Mouse (Mus musculus): ENCODE results near the gene Usp17la.
"Not testable (repeated sequence)": the region's sequence is repeated elsewhere in the genome, so short reads cannot be mapped to it uniquely, and the experiment has no call there.

Usp17la gene

DNA sequence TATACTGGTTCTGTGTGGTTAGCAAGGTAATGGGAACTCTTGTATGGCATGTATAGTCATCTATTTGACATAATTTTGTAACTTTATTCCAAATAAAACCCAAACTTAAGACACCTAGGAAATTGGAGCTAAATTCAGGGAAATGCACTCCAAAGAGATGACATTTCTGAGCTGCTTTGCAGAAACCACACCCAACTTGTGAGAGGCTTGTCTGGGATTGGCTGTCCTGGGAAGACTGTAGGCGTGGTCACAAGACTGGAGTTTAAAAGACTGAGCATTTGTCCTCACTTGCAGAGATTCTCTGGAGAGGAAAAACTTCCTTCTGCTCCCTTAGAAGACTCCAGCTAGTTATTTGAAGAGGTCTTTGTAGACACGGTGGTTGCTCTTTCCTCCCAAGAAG is at the start of gene Usp17la:
Gene Usp17la, plus strand, starts transcription at position 301 of the 400 bp plus-strand sequence.
- not testable (repeated sequence) for DNase-seq (ENCODE audit: low read depth, low spot score)

DNA sequence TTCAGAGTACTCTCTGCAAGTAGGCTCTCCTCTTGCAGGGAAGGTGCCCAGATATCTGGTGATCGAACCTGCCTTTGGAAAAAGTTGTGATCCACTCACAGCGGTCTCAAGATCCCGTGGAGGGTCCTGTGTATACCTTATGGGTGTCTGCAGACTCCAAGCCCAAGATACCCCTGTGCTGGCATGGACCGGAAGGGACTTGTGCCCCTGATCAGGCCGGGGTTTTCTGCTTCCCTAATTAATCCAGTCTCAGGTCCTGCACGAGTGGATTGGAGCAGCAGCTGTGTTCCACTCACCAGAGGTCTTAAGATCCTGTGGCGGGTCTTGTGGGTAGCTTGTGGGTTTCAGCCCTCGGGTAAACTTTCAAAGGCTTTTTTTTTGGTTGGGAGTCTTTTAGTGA is 46.5 kb upstream of the Usp17la start:
- not testable (repeated sequence) for DNase-seq (ENCODE audit: low read depth, low spot score)

DNA sequence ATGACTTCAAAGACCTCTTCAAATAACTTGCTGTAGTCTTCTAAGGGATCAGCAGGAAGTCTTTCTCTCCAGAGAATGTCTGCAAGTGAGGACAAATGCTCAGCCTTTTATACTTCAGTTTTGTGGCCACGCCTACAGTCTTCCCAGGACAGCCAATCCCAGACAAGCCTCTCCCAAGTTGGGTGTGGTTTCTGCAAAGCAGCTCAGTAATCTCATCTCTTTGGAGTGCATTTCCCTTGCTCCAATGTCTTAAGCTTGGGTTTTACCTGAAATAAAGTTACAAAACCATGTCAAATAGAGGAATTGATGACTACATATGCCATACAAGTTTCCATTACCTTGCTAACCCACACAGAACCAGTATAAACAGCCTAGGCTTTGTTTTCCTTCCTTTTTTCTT is 14.3 kb upstream of the Usp17la start, which contains the start of gene Usp17lb:
Gene Usp17lb, minus strand, starts transcription at position 101 of the 400 bp plus-strand sequence.
- DNase-seq (ENCODE audit: low read depth, low spot score) = no peak

DNA sequence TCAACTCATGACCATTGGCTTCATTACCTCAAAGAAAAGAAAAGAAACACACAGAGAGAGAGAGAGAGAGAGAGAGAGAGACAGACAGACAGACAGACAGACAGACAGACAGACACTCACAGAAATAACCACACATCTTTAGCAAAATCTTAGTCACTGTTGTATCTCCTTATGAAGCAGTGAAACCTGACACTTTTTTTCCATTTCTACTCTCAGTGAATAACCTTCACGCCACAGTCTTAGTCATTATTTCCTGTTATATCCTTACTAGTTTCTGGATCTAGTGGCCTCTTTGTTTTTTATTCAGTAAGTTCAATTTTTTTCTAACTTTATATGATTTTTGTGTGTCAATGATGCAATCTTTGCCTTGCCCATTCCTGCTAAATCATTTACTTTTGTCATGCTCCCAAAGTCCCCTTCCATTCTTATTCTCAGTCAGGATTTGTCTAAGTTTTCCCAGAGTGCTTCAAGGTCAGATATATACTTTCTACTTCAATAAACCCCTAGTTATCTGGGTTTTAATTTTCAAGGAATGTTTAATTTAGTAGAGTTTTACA is 13.0 kb upstream of the Usp17la start:
- DNase-seq (ENCODE audit: low read depth, low spot score) = no peak

DNA sequence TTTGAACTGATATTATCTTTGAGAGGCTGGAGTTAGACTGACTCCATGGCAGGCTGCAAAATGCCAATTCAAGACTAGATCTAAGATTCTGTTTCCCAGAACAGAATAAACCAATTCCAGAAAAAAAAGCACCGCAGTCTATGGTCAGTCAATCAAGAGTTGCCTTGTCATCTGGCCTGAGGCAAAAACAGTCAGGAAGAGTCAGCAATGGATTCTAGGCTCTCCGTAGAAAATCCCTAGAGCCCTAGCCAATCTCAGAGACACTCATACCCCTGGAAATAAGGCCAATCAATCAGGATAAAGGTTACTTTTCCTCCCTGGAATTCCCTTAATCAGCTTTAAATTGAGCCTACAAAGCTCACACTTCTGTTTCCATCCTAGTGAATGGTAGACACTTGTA is 5.3 kb upstream of the Usp17la start:
- not testable (repeated sequence) for DNase-seq (ENCODE audit: low read depth, low spot score)

DNA sequence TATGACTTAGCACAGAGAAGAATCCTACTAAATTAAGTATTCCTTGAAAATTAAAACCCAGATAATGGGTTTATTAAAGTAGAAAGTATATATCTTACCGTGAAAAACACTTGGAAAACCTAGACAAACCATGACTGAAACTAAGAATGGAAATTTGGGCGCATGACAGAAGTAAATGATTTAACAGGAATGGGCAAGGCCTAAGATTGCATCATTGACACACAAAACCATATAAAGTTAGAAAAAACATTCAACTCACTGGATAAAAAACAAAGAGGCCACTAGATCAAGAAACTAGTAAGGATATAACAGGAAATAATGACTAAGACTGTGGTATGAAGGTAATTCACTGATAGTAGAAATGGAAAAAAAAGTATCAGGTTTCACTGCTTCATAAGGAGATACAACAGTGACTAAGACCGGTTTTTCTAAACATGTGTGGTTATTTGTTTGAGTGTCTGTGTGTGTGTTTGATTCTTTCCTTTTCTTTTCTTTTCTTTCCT is 1.5 kb upstream of the Usp17la start:
- DNase-seq (ENCODE audit: low read depth, low spot score) = no peak

DNA sequence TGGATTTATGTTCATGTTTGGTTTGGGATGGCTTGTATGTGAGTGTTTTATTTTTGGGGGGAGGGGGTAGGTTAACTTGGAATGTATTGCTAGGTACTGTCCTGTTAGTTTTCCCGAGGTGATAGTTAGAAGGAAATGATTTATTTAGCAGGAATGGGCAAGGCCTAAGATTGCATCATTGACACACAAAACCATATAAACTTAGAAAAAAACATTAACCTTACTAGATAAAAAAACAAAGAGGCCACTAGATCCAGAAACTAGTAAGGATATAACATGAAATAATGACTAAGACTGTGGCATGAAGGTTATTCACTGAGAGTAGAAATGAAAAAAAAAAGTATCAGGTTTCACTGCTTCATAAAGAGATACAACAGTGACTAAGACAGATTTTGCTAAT is 874 bp downstream of the Usp17la start:
- DNase-seq (ENCODE audit: low read depth, low spot score) = no peak

DNA sequence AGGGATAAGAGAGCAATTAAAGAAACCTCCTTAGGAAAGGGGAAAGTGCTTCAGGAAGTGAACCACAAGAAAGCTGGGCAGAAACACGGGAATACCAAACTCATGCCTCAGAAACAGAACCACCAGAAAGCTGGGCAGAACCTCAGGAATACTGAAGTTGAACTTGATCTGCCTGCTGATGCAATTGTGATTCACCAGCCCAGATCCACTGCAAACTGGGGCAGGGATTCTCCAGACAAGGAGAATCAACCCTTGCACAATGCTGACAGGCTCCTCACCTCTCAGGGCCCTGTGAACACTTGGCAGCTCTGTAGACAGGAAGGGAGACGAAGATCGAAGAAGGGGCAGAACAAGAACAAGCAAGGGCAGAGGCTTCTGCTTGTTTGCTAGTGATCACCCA is 4.6 kb downstream of the Usp17la start:
- DNase-seq (ENCODE audit: low read depth, low spot score) = no peak

DNA sequence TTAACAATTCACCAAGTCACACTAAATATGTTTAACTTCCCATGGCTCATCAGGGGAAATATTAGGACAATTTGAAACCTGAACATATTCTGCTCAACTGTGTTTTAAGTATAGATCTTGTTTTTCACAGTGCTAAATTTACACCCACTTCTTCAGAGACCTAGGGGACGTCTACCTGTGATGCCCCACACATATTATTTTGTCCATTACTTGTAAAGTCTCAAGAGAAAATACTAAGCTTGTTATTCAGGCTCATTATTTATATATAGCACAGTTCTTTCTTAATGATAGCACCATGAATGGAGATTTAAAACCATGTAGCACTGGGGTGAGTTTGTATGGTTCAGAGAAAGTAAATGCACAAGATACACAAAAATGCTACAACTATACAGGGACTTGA is 20.9 kb downstream of the Usp17la start, which contains the start of gene Olfr665:
Gene Olfr665, plus strand, starts transcription at position 301 of the 400 bp plus-strand sequence.
- no peak for DNase-seq (ENCODE audit: low read depth, low spot score)

DNA sequence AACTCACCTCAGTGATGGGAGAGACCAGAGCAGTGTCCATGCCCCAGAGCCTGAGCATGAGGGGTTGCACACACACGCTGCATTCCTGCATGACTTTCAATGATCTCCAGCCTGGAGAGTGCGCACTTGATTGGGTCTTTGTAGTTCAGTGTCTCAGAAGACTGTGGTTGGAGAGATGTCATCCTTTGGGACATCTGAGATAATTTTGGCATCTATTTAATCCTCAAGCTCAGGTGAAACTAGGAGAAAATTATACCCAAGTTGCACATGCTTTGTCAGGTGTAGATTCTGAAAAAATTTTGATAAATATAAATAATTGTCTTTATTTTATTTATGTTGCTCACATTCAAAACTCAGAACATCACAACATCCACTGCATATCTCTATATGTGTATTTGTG is 39.0 kb downstream of the Usp17la start, which contains the start of gene Olfr666:
Gene Olfr666, minus strand, starts transcription at position 101 of the 400 bp plus-strand sequence.
- DNase-seq (ENCODE audit: low read depth, low spot score) = no peak

Measured in c-Kit-negative CD71-positive TER-119-positive erythroid progenitor cells, embryonic 14.5 days (primary cell).